Mouse (Mus musculus): ENCODE measurements at regions not wholly inside any gene's neighbourhood (a gene's known extent, or its start where the extent isn't known, plus 50 kb on each side); places are given as distances from the start of the nearest gene placed in this dataset.

DNA sequence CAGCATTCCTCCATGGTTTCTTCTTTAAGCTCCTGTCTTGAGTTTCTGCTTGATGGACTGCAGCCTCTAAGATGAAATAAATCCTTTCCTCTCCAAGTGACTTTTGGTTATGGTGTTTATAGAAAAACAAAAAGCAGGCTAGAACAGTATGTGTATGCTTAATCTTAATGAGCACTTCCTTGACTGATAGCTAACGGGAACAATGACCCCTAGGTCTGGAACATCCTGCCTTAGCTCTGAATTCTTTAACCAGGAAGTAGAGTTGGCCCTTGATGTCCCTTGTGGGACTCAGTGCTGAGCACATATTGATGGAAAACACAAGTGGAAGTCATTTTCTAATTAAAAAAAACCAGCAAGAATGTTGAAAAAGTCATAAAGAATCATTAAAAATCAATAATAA, 219.0 kb upstream of the Mki67 start:
- Histone ChIP-seq H3K27ac (no peak overlapping the region), H3K9ac (no peak overlapping the region), H3K27me3 (no peaks in the 10 kb centered on the region), H3K4me2 (no peak overlapping the region), H3K4me3 (no peak overlapping the region), H3K4me1 (replicated peaks) (no peaks in the 10 kb centered on the region), H3K9me3 (replicated peaks) (no peaks in the 10 kb centered on the region; the same call in 1 of the 2 replicates), H3K36me3 (no peaks in the 10 kb centered on the region)
- ATAC-seq (replicated peaks; ENCODE audit: insufficient number of reproducible peaks, insufficient read depth, low FRiP score, low read depth), result no peak
- 39% methylated on average over 1 of the region's 1 CpGs for WGBS

DNA sequence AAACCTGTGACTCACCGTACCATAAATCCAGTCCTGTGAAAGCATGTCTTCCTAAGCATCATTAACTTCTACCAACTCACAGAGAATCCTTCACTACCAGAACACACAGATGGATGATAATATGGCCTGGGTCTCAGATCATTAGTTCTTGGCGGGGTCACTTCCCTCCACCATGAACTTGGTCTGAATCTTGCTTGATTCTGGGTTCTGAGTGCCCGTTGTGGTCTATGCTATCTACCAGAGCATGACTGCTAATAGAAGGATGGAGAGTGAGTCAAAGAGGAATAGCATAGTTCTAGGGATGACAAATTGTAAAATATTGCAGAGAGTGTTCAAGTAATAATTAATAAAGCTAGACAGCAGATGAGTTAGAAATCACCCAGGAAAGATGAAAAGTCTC, 221.3 kb upstream of the Mki67 start:
- Histone ChIP-seq H3K4me3 (no peak overlapping the region), H3K9me3 (replicated peaks) (no peaks in the 10 kb centered on the region; the same call in 1 of the 2 replicates), H3K27ac (no peak overlapping the region), H3K9ac (no peak overlapping the region), H3K27me3 (no peaks in the 10 kb centered on the region), H3K36me3 (no peaks in the 10 kb centered on the region), H3K4me2 (no peak overlapping the region), H3K4me1 (replicated peaks) (no peaks in the 10 kb centered on the region)
- ATAC-seq (replicated peaks; ENCODE audit: insufficient number of reproducible peaks, insufficient read depth, low FRiP score, low read depth), result no peak
- 91% methylated on average over 3 of the region's 3 CpGs for WGBS

DNA sequence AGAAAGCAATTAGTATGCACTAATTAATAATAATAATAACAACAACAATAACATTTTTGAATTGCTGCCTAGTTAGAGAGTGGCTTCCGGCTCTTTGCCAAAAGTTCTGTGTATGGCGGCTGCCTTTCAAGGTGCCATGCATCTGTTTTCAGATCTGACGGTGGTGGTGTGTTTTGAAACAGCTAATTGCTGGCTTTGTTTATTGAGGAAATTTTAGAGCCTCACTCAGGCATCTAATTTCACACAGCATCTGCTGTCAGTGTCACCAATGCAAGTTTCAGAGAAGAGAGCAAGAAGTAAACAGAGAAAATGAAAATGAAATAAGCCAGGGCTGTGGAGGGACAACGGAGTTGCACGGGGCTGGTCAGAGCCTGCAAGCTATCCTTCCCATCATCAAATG, 223.2 kb upstream of the Mki67 start:
- Histone ChIP-seq H3K9ac (no peak overlapping the region), H3K36me3 (no peaks in the 10 kb centered on the region), H3K27me3 (no peaks in the 10 kb centered on the region), H3K4me2 (no peak overlapping the region), H3K4me3 (no peak overlapping the region), H3K9me3 (replicated peaks) (no peaks in the 10 kb centered on the region; the same call in 1 of the 2 replicates), H3K4me1 (replicated peaks) (no peaks in the 10 kb centered on the region), H3K27ac (no peak overlapping the region)
- WGBS, result 80% methylated on average over 5 of the region's 5 CpGs
- no peak for ATAC-seq (replicated peaks; ENCODE audit: insufficient number of reproducible peaks, insufficient read depth, low FRiP score, low read depth)

DNA sequence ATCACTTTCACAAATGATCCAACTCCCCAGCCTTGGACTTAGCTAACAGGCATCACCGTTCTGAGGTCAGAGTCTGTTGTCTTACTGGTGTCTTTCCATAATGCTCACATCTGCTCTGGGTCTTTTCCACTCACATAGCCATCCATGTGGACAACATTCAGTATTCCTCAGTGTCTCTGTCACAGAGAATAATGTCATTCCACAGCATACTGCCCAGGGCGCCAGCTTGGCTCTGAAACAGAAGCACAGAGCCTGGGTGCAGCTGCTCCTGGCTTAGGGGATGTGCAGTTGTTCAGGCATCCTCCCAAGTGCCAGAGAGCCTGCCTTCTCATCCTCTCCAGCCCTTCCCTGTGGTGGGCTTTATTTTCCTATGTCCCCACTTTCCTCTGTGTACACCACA, 226.7 kb upstream of the Mki67 start:
- Histone ChIP-seq H3K4me1 (replicated peaks) (no peaks in the 10 kb centered on the region), H3K4me2 (no peak overlapping the region), H3K27ac (no peak overlapping the region), H3K9ac (no peak overlapping the region), H3K9me3 (replicated peaks) (no peaks in the 10 kb centered on the region), H3K36me3 (no peaks in the 10 kb centered on the region), H3K4me3 (no peak overlapping the region), H3K27me3 (no peaks in the 10 kb centered on the region)
- ATAC-seq (replicated peaks; ENCODE audit: insufficient number of reproducible peaks, insufficient read depth, low FRiP score, low read depth), result no peak
- 83% methylated on average over 2 of the region's 2 CpGs for WGBS

DNA sequence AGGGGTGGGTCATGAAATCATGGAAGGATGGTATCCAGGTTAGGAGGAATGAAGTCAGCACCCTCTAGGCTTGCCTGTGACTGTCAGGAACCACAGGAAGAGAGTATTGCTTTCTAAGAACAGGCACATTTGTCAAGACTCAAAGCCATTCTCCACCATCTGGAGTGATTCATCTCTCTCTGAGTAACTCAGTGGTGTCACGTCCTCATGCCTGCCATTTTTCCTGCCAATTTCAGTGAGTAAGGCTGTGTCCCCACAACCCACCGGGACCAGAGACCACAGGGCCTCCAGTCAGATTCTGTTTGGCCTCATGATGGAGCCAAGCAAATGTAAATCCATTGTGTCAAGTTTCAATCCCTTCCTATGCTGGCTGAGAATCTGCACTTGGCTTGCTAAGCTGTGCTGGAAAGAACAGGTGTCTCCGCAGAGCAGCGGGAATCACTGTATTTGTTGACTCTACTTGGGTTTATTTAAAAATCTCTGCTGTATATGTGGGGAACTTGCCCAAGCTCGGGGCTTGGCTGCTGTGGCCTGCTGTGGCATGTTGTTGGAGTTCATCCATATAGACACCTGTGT, 230.0 kb upstream of the Mki67 start:
- no peak overlapping the region for H3K4me2 ChIP-seq
- H3K4me3 ChIP-seq, result no peak overlapping the region
- no peaks in the 10 kb centered on the region for H3K4me1 ChIP-seq (replicated peaks)
- no peak overlapping the region for H3K27ac ChIP-seq
- no peaks in the 10 kb centered on the region for H3K36me3 ChIP-seq
- 75% methylated on average over 5 of the region's 5 CpGs for WGBS
- H3K9ac ChIP-seq, result no peak overlapping the region
- H3K9me3 ChIP-seq (replicated peaks), result no peaks in the 10 kb centered on the region
- ATAC-seq (replicated peaks; ENCODE audit: insufficient number of reproducible peaks, insufficient read depth, low FRiP score, low read depth), result no peak
- H3K27me3 ChIP-seq, result no peaks in the 10 kb centered on the region

DNA sequence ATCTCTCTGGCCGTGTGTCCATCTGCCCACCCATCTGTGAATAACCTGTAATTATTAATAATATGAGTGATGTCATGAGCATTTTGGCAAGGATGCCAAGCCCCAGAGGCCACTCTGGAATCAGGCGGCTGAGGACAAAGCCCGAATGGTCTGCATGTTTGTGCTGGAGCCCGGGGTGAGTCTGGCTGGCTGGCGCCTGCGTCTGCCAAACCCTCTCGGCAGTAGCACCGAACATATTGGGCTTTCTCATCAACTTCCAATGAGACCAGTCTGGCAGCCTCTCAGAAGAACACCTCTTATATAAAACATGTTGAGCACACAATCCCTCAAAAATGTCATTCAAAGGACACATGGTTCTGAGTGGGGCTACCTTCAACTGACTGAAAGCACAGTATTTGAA, 244.9 kb upstream of the Mki67 start:
- Histone ChIP-seq H3K9ac (no peak overlapping the region), H3K4me3 (no peak overlapping the region), H3K4me2 (no peak overlapping the region), H3K4me1 (replicated peaks) (no peaks in the 10 kb centered on the region), H3K27me3 (no peaks in the 10 kb centered on the region), H3K9me3 (replicated peaks) (no peaks in the 10 kb centered on the region), H3K27ac (no peak overlapping the region), H3K36me3 (no peaks in the 10 kb centered on the region)
- 71% methylated on average over 8 of the region's 8 CpGs for WGBS
- ATAC-seq (replicated peaks; ENCODE audit: insufficient number of reproducible peaks, insufficient read depth, low FRiP score, low read depth), result no peak

DNA sequence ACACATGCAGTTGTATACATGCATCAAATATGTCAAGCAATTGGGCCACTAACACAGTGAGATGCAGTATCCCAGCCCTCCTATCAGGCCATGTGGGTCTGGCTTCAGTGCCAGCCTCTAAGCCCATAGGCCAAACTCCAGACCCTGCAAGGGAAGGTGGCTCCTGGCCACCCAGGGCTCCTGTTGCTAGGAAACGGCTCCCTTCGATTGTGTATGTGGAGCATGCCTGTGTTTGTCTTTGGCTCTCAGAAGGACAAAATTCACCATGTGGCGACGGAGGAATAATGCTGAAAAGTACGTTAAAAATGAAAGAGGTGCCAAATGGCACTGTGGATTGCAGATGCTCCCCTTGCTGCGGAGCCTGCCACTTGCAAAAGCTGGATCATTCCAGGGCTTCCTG, 249.4 kb upstream of the Mki67 start:
- Histone ChIP-seq H3K27ac (no peak overlapping the region), H3K4me3 (no peak overlapping the region), H3K9ac (no peak overlapping the region), H3K4me2 (no peak overlapping the region), H3K27me3 (no peaks in the 10 kb centered on the region), H3K4me1 (replicated peaks) (no peaks in the 10 kb centered on the region), H3K36me3 (no peaks in the 10 kb centered on the region), H3K9me3 (replicated peaks) (no peaks in the 10 kb centered on the region)
- 72% methylated on average over 6 of the region's 6 CpGs for WGBS
- no peak for ATAC-seq (replicated peaks; ENCODE audit: insufficient number of reproducible peaks, insufficient read depth, low FRiP score, low read depth)

DNA sequence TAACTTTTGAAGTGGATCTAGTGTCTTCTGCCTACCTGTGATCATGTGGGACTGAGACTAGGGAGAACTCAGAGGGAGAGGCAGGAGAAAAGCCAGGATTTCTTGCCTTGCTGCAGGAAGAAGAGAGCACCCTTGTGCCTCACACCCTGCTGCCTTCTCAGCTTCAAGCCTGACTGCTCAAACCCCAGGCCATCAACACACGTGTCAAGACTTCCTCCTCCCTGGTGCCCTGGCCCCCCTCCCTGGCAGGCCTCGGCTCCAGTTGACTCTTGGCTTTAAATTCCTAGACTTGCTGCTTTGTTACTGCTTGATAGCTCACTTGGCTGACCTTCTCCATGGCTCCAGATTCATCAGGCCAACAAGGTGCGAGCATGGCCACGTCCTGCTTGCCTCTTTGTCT, 250.1 kb upstream of the Mki67 start:
- Histone ChIP-seq H3K27ac (no peak overlapping the region), H3K36me3 (no peaks in the 10 kb centered on the region), H3K9ac (no peak overlapping the region), H3K4me2 (no peak overlapping the region), H3K4me3 (no peak overlapping the region), H3K9me3 (replicated peaks) (no peaks in the 10 kb centered on the region), H3K4me1 (replicated peaks) (no peaks in the 10 kb centered on the region), H3K27me3 (no peaks in the 10 kb centered on the region)
- no peak for ATAC-seq (replicated peaks; ENCODE audit: insufficient number of reproducible peaks, insufficient read depth, low FRiP score, low read depth)
- WGBS, result 52% methylated on average over 4 of the region's 4 CpGs

DNA sequence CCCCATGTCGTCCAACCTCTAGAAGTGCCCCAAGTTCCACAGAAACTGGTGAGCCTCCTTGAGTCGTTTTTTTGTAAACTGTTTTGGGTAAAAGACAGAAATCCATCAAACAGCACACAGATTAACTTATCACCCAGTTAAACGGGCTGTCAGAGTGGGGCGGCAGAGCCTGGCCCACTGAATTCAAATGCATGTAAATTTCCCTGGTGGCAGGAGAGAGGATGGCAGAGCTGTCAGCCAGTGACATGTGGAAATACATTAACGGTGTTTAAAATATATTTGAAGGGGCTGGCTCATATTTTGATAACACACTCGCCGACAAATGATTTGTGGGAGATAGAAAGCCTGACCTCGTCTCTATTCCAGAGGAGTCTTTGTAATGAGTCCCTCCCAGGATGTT, 252.5 kb upstream of the Mki67 start:
- no peaks in the 10 kb centered on the region for H3K9me3 ChIP-seq (replicated peaks)
- H3K4me3 ChIP-seq, result no peak overlapping the region
- no peak overlapping the region for H3K4me2 ChIP-seq
- no peak overlapping the region for H3K9ac ChIP-seq
- no peaks in the 10 kb centered on the region for H3K36me3 ChIP-seq
- H3K27me3 ChIP-seq, result no peaks in the 10 kb centered on the region
- no peaks in the 10 kb centered on the region for H3K4me1 ChIP-seq (replicated peaks)
- 51% methylated on average over 8 of the region's 8 CpGs for WGBS
- H3K27ac ChIP-seq, result no peak overlapping the region
- ATAC-seq (replicated peaks; ENCODE audit: insufficient number of reproducible peaks, insufficient read depth, low FRiP score, low read depth), result no peak

DNA sequence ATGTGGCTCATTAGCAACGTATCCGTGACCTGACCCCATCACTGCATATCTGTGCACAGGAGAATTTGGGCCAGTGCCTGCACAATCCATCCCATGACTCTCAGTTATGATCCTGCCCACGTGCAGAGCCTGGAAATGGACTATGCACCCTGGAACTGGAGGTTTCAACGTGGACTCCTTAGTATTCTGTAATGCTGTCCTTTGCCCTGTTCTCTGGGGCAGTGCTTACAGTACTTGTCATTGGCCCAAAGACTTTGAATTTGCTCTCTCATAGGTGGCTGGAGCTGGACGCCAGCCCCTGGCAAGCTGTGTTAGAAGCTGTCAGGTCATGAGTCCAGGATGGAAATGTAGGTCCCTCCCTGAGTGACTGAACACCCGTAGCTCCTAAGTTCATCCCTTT, 269.9 kb upstream of the Mki67 start:
- Histone ChIP-seq H3K36me3 (no peaks in the 10 kb centered on the region), H3K4me3 (no peak overlapping the region), H3K4me2 (no peak overlapping the region), H3K9me3 (replicated peaks) (no peaks in the 10 kb centered on the region), H3K9ac (no peak overlapping the region), H3K27me3 (peaks cover 39% of the 10 kb centered on the region), H3K27ac (no peak overlapping the region), H3K4me1 (replicated peaks) (peaks cover 5% of the 10 kb centered on the region; the same call in 1 of the 2 replicates)
- WGBS, result 69% methylated on average over 6 of the region's 6 CpGs
- no peak for ATAC-seq (replicated peaks; ENCODE audit: insufficient number of reproducible peaks, insufficient read depth, low FRiP score, low read depth)

DNA sequence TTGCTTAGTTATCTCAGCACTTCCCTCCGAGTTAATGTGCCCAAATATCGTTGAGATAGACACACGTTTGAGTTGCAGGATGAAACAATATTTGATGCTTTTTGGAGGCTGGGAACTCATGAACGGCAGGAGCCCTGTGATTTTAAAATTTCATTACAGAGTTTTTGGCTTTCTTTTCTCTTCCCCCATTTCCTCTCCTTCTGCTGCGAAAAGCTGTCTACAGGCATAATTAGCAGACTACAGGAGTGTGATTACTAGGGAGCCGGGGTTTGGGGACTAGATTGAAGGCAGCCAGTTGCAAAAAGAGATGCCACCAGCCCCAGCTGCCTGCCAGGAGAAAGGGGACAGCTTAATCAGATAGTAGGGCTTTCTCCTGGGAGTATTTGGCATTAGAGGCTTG, 274.2 kb upstream of the Mki67 start:
- Histone ChIP-seq H3K4me2 (no peak overlapping the region), H3K36me3 (no peaks in the 10 kb centered on the region), H3K27me3 (peaks cover 72% of the 10 kb centered on the region), H3K4me3 (no peak overlapping the region), H3K9me3 (replicated peaks) (no peaks in the 10 kb centered on the region), H3K9ac (no peak overlapping the region), H3K27ac (no peak overlapping the region), H3K4me1 (replicated peaks) (peaks cover 5% of the 10 kb centered on the region; the same call in 1 of the 2 replicates)
- no peak for ATAC-seq (replicated peaks; ENCODE audit: insufficient number of reproducible peaks, insufficient read depth, low FRiP score, low read depth)
- 58% methylated on average over 6 of the region's 6 CpGs for WGBS

DNA sequence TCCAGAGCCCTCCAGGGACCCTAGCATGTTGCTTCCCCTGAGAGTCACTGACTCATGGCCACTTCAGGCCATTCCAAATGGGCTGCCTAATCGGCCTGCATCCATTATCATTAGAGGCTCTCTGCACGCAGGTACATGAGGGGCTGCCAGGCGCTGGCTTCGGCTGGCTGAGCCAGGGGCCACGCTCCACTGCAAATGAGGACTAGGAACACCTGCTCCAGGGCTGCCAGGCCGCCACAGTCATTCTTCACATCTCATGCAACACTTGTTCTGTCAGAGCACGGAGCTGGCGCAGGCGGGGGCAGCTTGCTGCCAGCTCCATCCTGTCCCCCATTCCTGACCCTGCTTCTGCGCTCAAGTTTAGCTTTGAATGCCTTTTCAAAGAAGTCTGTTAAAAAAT, 280.7 kb upstream of the Mki67 start:
- Histone ChIP-seq H3K36me3 (no peaks in the 10 kb centered on the region), H3K9ac (no peak overlapping the region), H3K27me3 (peaks cover 57% of the 10 kb centered on the region), H3K27ac (no peak overlapping the region), H3K4me3 (no peak overlapping the region), H3K9me3 (replicated peaks) (no peaks in the 10 kb centered on the region), H3K4me1 (replicated peaks) (peaks cover 10% of the 10 kb centered on the region), H3K4me2 (no peak overlapping the region)
- ATAC-seq (replicated peaks; ENCODE audit: insufficient number of reproducible peaks, insufficient read depth, low FRiP score, low read depth), result no peak
- 80% methylated on average over 10 of the region's 10 CpGs for WGBS

All from heart, embryonic 15.5 days (tissue).